Mouse (Mus musculus) spleen, adult 12 weeks (tissue): ENCODE results near the gene Avil.

ENCODE experiments used
- DNase-seq: peaks from one replicate; pipeline ENCODE4 v3.0.0; 2022; ENCODE audit warnings: low spot score

Gene Avil

GRCm38 (mm10) chr10:127000529-127000928 lies at the start of gene Avil:
TSS of gene Avil (plus strand) at chr10:127000709.
- DNase-seq, result no peak

- no peak for DNase-seq
Observed at GRCm38 (mm10) chr10:126952375-126952774, 48.1 kb upstream of the Avil start.

GRCm38 (mm10) chr10:126953029-126953471 lies 47.5 kb upstream of the Avil start:
- DNase-seq, result no peak

GRCm38 (mm10) chr10:126956692-126957358 lies 43.7 kb upstream of the Avil start:
- DNase-seq, result no peak

- DNase-seq, result no peak
Observed at GRCm38 (mm10) chr10:126957359-126958107, 43.0 kb upstream of the Avil start.

GRCm38 (mm10) chr10:126960496-126960895 lies 40.0 kb upstream of the Avil start:
- no peak for DNase-seq

- no peak for DNase-seq
Observed at GRCm38 (mm10) chr10:126961757-126962156, 38.8 kb upstream of the Avil start.

- DNase-seq, result no peak
Observed at GRCm38 (mm10) chr10:126962271-126962965, 38.1 kb upstream of the Avil start.

GRCm38 (mm10) chr10:126962966-126963330 lies 37.6 kb upstream of the Avil start:
- no peak for DNase-seq

GRCm38 (mm10) chr10:126963821-126964220 lies 36.7 kb upstream of the Avil start:
- no peak for DNase-seq

GRCm38 (mm10) chr10:126971363-126972050 lies 29.0 kb upstream of the Avil start:
- DNase-seq, result no peak

GRCm38 (mm10) chr10:126972051-126972725 lies 28.3 kb upstream of the Avil start:
- no peak for DNase-seq

GRCm38 (mm10) chr10:126972988-126973387 lies 27.5 kb upstream of the Avil start:
- DNase-seq, result no peak

GRCm38 (mm10) chr10:126975706-126976105 lies 24.8 kb upstream of the Avil start:
- no peak for DNase-seq

GRCm38 (mm10) chr10:126977076-126977475 lies 23.4 kb upstream of the Avil start:
- DNase-seq, result no peak

GRCm38 (mm10) chr10:126978277-126978994 lies 22.1 kb upstream of the Avil start, which contains the start of gene Ctdsp2:
TSS of gene Ctdsp2 (plus strand) at chr10:126978717.
- peak; percentile 89 for DNase-seq

GRCm38 (mm10) chr10:126979121-126979635 lies 21.3 kb upstream of the Avil start:
- peak; percentile 19 for DNase-seq

- DNase-seq, result no peak
Observed at GRCm38 (mm10) chr10:126979636-126980151, 20.8 kb upstream of the Avil start.

GRCm38 (mm10) chr10:126980221-126980932 lies 20.1 kb upstream of the Avil start:
- no peak for DNase-seq
